Mouse (Mus musculus) forebrain, postnatal 0 days (tissue): ENCODE measurements around the gene Osbpl10. TPM values are rescaled to one million over a fixed set of nuclear protein-coding genes. Genes with fewer than 3 reads are reported as not detected.
A peak's percentile ranks its signal among the peaks of the same experiment; 100 is the strongest.

Experiments used
- ATAC-seq: fragments of 200-750 bp; cut with Nextera tagmentation; 2 replicates; pipeline ENCODE4 v1.8.0; 2017; ENCODE audit warnings: mild to moderate bottlenecking, moderate library complexity
- DNase-seq: peaks from one replicate; pipeline ENCODE4 v3.0.0-alpha.2; 2015
- H3K27ac ChIP-seq: fragments of 300-500 bp; sonication (generic); 2 replicates; pipeline ENCODE4 v1.5.1; 2014; ENCODE audit warnings: low read depth, mild to moderate bottlenecking, antibody characterized with exemption, low read length, moderate library complexity, mixed read lengths
- H3K27me3 ChIP-seq: fragments of 300-500 bp; sonication (generic); 2 replicates; pipeline ENCODE4 v1.6.1; 2014; ENCODE audit warnings: mild to moderate bottlenecking, low read length, mixed read lengths; ENCODE audit not compliant: insufficient read depth
- H3K36me3 ChIP-seq: fragments of 300-500 bp; sonication (generic); 2 replicates; pipeline ENCODE4 v1.6.1; 2014; ENCODE audit warnings: mild to moderate bottlenecking, moderate library complexity; ENCODE audit not compliant: insufficient read depth
- H3K4me1 ChIP-seq: fragments of 300-500 bp; sonication (generic); 2 replicates; pipeline ENCODE4 v1.6.1; 2014; ENCODE audit warnings: antibody characterized with exemption; ENCODE audit not compliant: insufficient read depth
- H3K4me2 ChIP-seq: fragments of 300-500 bp; sonication (generic); 2 replicates; pipeline ENCODE4 v1.6.1; 2014; ENCODE audit warnings: low read depth, mild to moderate bottlenecking, moderate library complexity
- H3K4me3 ChIP-seq: fragments of 300-500 bp; sonication (generic); 2 replicates; pipeline ENCODE4 v1.5.1; 2014; ENCODE audit warnings: low read depth, low read length, mixed read lengths
- H3K9ac ChIP-seq: fragments of 300-500 bp; sonication (generic); 2 replicates; pipeline ENCODE4 v1.6.1; 2014; ENCODE audit warnings: mild to moderate bottlenecking
- H3K9me3 ChIP-seq: fragments of 300-500 bp; sonication (generic); 2 replicates; pipeline ENCODE4 v1.6.1; 2016; ENCODE audit warnings: low read length
- CTCF ChIP-seq: sonication (generic); IDR thresholded peaks from 2 replicates; pipeline ENCODE4 v1.5.1; 2016; ENCODE audit warnings: antibody characterized with exemption, control low read depth, low read depth
- WGBS: fragments of 180-500 bp; shearing (Covaris S2); extraction: QIAGEN DNeasy Blood & Tissue Kit; methylation state at CpG from one replicate; pipeline ENCODE4 v1.1.7; 2014; 5-methylcytosine and 5-hydroxymethylcytosine counted together
- polyA plus RNA-seq: library from polyadenylated mRNA; unstranded; fragments of >200 nt; fragmentation: Nextera tagmentation; extraction: Ambion mirVana; gene quantifications from 2 replicates; pipeline ENCODE4 v1.2.1, GENCODE M21; 2015
- total RNA-seq: library from RNA; depleted of rRNA; stranded (reverse); fragments of >200 nt; gene quantifications from 2 replicates; pipeline ENCODE4 v1.2.3, GENCODE M21; 2014

Osbpl10 gene
- total and polyA plus RNA-seq, 2 experiments from 2014 or later = 3.0 to 22.4 TPM

- H3K27ac ChIP-seq = no peak overlapping the region
- no peaks in the 10 kb centered on the region for H3K36me3 ChIP-seq
- TF ChIP-seq CTCF = no peak
- 52% methylated on average over 6 of the region's 6 CpGs for whole genome bisulfite sequencing
- H3K9me3 ChIP-seq = no peaks in the 10 kb centered on the region
- ATAC-seq (no peak), DNase-seq (no peak)
- H3K4me2 ChIP-seq = no peak overlapping the region
- no peaks in the 10 kb centered on the region for H3K4me1 ChIP-seq
- H3K4me3 ChIP-seq = no peak overlapping the region
- no peak overlapping the region for H3K9ac ChIP-seq
- no peaks in the 10 kb centered on the region for H3K27me3 ChIP-seq
Observed at GRCm38 (mm10) chr9:115203136-115203535, 224.8 kb downstream of the Osbpl10 start.

GRCm38 (mm10) chr9:115205491-115205890 lies 227.1 kb downstream of the Osbpl10 start:
- Histone ChIP-seq H3K36me3 (no peaks in the 10 kb centered on the region), H3K27ac (no peak overlapping the region), H3K4me2 (no peak overlapping the region), H3K4me3 (no peak overlapping the region), H3K4me1 (no peaks in the 10 kb centered on the region), H3K9me3 (no peaks in the 10 kb centered on the region), H3K9ac (no peak overlapping the region), H3K27me3 (no peaks in the 10 kb centered on the region)
- WGBS = 16% methylated on average over 6 of the region's 6 CpGs
- no peak for TF ChIP-seq CTCF
- no peak for DNase-seq
- no peak for ATAC-seq

GRCm38 (mm10) chr9:115206219-115206618 lies 227.8 kb downstream of the Osbpl10 start:
- H3K4me1 ChIP-seq = no peaks in the 10 kb centered on the region
- H3K27me3 ChIP-seq = no peaks in the 10 kb centered on the region
- H3K4me2 ChIP-seq = no peak overlapping the region
- no peaks in the 10 kb centered on the region for H3K9me3 ChIP-seq
- H3K9ac ChIP-seq = no peak overlapping the region
- ATAC-seq = no peak
- no peak overlapping the region for H3K4me3 ChIP-seq
- H3K36me3 ChIP-seq = no peaks in the 10 kb centered on the region
- 61% methylated on average over 5 of the region's 5 CpGs for WGBS
- no peak for TF ChIP-seq CTCF
- DNase-seq = peak; percentile 21
- H3K27ac ChIP-seq = no peak overlapping the region

- Histone ChIP-seq H3K27me3 (no peaks in the 10 kb centered on the region), H3K9ac (no peak overlapping the region), H3K4me1 (no peaks in the 10 kb centered on the region), H3K36me3 (no peaks in the 10 kb centered on the region), H3K27ac (no peak overlapping the region), H3K9me3 (no peaks in the 10 kb centered on the region), H3K4me2 (no peak overlapping the region), H3K4me3 (no peak overlapping the region)
- ATAC-seq (no peak), DNase-seq (no peak)
- TF ChIP-seq CTCF = no peak
- WGBS = 89% methylated on average over 7 of the region's 7 CpGs
Observed at GRCm38 (mm10) chr9:115209737-115210136, 231.4 kb downstream of the Osbpl10 start.

GRCm38 (mm10) chr9:115210535-115210934 lies 232.2 kb downstream of the Osbpl10 start:
- peak; percentile 29; the same call in 1 of the 2 replicates for ATAC-seq
- no peak for TF ChIP-seq CTCF
- 82% methylated on average over 12 of the region's 12 CpGs for WGBS

GRCm38 (mm10) chr9:115213755-115214264 lies 235.4 kb downstream of the Osbpl10 start:
- peak; percentile 19; the same call in 1 of the 2 replicates for TF ChIP-seq CTCF

More at GRCm38 (mm10) chr9:115210535-115210934, 232.2 kb downstream of the Osbpl10 start:
- H3K36me3 ChIP-seq = no peaks in the 10 kb centered on the region
- no peaks in the 10 kb centered on the region for H3K9me3 ChIP-seq
- no peak overlapping the region for H3K9ac ChIP-seq
- H3K4me1 ChIP-seq = no peaks in the 10 kb centered on the region
- no peak overlapping the region for H3K27ac ChIP-seq
- H3K4me3 ChIP-seq = no peak overlapping the region
- H3K4me2 ChIP-seq = no peak overlapping the region
- H3K27me3 ChIP-seq = no peaks in the 10 kb centered on the region
- DNase-seq = no peak

GRCm38 (mm10) chr9:115214572-115215571 lies 236.5 kb downstream of the Osbpl10 start:
- H3K4me2 ChIP-seq = no peak overlapping the region
- ATAC-seq (no peak), DNase-seq (no peak)
- H3K27me3 ChIP-seq = no peaks in the 10 kb centered on the region
- WGBS = 28% methylated on average over 7 of the region's 7 CpGs
- H3K36me3 ChIP-seq = no peaks in the 10 kb centered on the region
- no peak overlapping the region for H3K27ac ChIP-seq
- no peak; the same call in 1 of the 2 replicates for TF ChIP-seq CTCF
- H3K4me1 ChIP-seq = no peaks in the 10 kb centered on the region
- no peak overlapping the region for H3K4me3 ChIP-seq
- H3K9me3 ChIP-seq = no peaks in the 10 kb centered on the region
- H3K9ac ChIP-seq = no peak overlapping the region

More at GRCm38 (mm10) chr9:115213755-115214264, 235.4 kb downstream of the Osbpl10 start:
- no peaks in the 10 kb centered on the region for H3K27me3 ChIP-seq
- no peak overlapping the region for H3K27ac ChIP-seq
- 83% methylated on average over 5 of the region's 5 CpGs for WGBS
- DNase-seq = no peak
- H3K4me3 ChIP-seq = no peak overlapping the region
- no peaks in the 10 kb centered on the region for H3K9me3 ChIP-seq
- H3K4me1 ChIP-seq = no peaks in the 10 kb centered on the region
- ATAC-seq = no peak
- no peak overlapping the region for H3K4me2 ChIP-seq
- no peaks in the 10 kb centered on the region for H3K36me3 ChIP-seq
- no peak overlapping the region for H3K9ac ChIP-seq
